Mouse (Mus musculus) limb, embryonic 14.5 days (tissue): ENCODE data around the gene Cggbp1. TPM values are rescaled to one million over a fixed set of nuclear protein-coding genes. Genes with fewer than 3 reads are reported as not detected.

ENCODE experiments used
- ATAC-seq: fragments of 200-750 bp; cut with Nextera tagmentation; 2 replicates; pipeline ENCODE4 v1.8.0; 2017; ENCODE audit warnings: low read depth, moderate number of reproducible peaks, moderate TSS enrichment; ENCODE audit not compliant: low FRiP score
- DNase-seq: peaks from one replicate; pipeline ENCODE4 v3.0.0-alpha.2; 2015; ENCODE audit warnings: low spot score
- H3K27ac ChIP-seq: fragments of 300-500 bp; sonication (generic); replicated peaks from 2 replicates; pipeline ENCODE4 v1.5.1; 2014; ENCODE audit warnings: low read depth, mild to moderate bottlenecking, low read length, moderate library complexity, mixed read lengths
- H3K27me3 ChIP-seq: fragments of 300-500 bp; sonication (generic); 2 replicates; pipeline ENCODE4 v1.6.1; 2014; ENCODE audit warnings: low read length, mixed read lengths; ENCODE audit not compliant: control insufficient read depth, insufficient read depth
- H3K36me3 ChIP-seq: fragments of 300-500 bp; sonication (generic); 2 replicates; pipeline ENCODE4 v1.6.1; 2014; ENCODE audit warnings: mild to moderate bottlenecking, low read length, moderate library complexity, mixed read lengths; ENCODE audit not compliant: control insufficient read depth, insufficient read depth
- H3K4me1 ChIP-seq: fragments of 300-500 bp; sonication (generic); 2 replicates; pipeline ENCODE4 v1.6.1; 2014; ENCODE audit warnings: antibody characterized with exemption, low read length, mixed read lengths; ENCODE audit not compliant: control insufficient read depth, insufficient read depth
- H3K4me2 ChIP-seq: fragments of 300-500 bp; sonication (generic); replicated peaks from 2 replicates; pipeline ENCODE4 v1.6.1; 2014; ENCODE audit warnings: low read depth, mild to moderate bottlenecking, low read length, moderate library complexity; ENCODE audit not compliant: severe bottlenecking
- H3K4me3 ChIP-seq: fragments of 300-500 bp; sonication (generic); replicated peaks from 2 replicates; pipeline ENCODE4 v1.5.1; 2014; ENCODE audit warnings: low read length
- H3K9ac ChIP-seq: fragments of 300-500 bp; sonication (generic); 2 replicates; pipeline ENCODE4 v1.6.1; 2014; ENCODE audit warnings: mild to moderate bottlenecking, low read depth, low read length, moderate library complexity; ENCODE audit not compliant: severe bottlenecking
- H3K9me3 ChIP-seq: fragments of 300-500 bp; sonication (generic); 2 replicates; pipeline ENCODE4 v1.6.1; 2016; ENCODE audit warnings: low read length; ENCODE audit not compliant: control insufficient read depth
- POLR2A ChIP-seq: fragments of 200-500 bp; IDR thresholded peaks from 2 replicates; pipeline ENCODE4 v1.8.0; 2012; ENCODE audit warnings: inconsistent platforms, mild to moderate bottlenecking, moderate library complexity, borderline replicate concordance; ENCODE audit not compliant: insufficient read depth, insufficient read length; ENCODE audit errors: extremely low read depth
- WGBS: fragments of 180-500 bp; shearing (Covaris S2); extraction: QIAGEN DNeasy Blood & Tissue Kit; methylation state at CpG from one replicate; pipeline ENCODE4 v1.1.7; 2014; 5-methylcytosine and 5-hydroxymethylcytosine counted together
- polyA plus RNA-seq, 2 experiments: library from polyadenylated mRNA; depleted of rRNA in 1 of 2; stranded (reverse) in 1 of 2; unstranded in 1 of 2; fragments of >200 nt; fragmentation: Nextera tagmentation in 1 of 2; extraction: Ambion mirVana in 1 of 2; gene quantifications; 2 replicates each; pipeline versions ENCODE4 v1.2.1 to v1.2.3; 2012 to 2014

Gene Cggbp1
- polyA plus RNA-seq, 2 experiments: 48.4 to 102 TPM

DNA sequence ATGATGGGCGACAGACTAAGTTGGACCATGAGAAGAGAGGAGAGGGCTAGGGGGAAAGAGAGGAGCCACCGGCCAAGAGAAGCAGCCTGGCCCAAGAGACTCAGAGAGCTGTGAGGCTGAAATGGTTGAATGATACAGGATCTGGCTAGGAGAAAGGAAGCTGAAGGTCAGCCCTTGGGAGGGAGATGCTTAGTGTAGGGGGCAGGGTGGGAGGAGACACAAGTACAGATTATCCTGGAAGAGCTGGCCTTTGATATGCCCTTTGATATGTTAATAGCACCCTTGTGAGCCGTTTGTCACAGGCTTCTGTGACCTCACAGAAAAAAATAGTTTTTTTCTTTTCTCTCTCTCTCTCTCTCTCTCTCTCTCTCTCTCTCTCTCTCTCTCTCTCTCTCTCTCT, 33.3 kb downstream of the Cggbp1 start:
- no peaks in the 10 kb centered on the region for H3K4me1 ChIP-seq
- H3K4me2 ChIP-seq: no peak overlapping the region
- H3K9ac ChIP-seq: no peak overlapping the region
- no peaks in the 10 kb centered on the region for H3K9me3 ChIP-seq
- no peak for DNase-seq
- ATAC-seq: no peak
- no peak for TF ChIP-seq POLR2A
- no peak overlapping the region for H3K4me3 ChIP-seq
- no peak overlapping the region for H3K27ac ChIP-seq
- 29% methylated on average over 3 of the region's 3 CpGs for WGBS
- H3K36me3 ChIP-seq: no peaks in the 10 kb centered on the region
- H3K27me3 ChIP-seq: no peaks in the 10 kb centered on the region

- WGBS: 44% methylated on average over 4 of the region's 4 CpGs
Measured at GRCm38 (mm10) chr16:64885547-64885946, 33.8 kb downstream of the Cggbp1 start.

DNA sequence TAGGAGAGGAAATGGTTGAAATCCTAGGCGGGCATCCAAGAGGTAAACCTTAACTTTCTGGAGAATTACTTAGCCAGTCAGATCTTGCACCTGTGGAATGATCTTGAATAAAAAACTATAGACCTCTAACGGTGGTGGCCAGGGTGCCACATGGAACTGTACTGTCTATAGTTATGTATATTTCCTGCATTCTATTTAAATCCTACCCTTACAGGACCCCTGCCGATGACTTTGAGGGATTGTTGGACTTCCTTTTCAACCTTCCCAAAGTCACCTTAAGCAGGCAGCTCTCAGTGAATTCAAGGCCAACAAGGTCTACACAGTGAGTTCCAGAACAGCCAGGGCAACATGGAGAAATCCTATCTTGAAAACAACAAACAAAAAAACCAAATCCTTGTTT, 37.7 kb downstream of the Cggbp1 start:
- H3K9me3 ChIP-seq: no peaks in the 10 kb centered on the region
- H3K27ac ChIP-seq: no peak overlapping the region
- H3K4me3 ChIP-seq: no peak overlapping the region
- H3K36me3 ChIP-seq: no peaks in the 10 kb centered on the region
- no peak overlapping the region for H3K4me2 ChIP-seq
- 87% methylated on average over 3 of the region's 3 CpGs for WGBS
- no peak for TF ChIP-seq POLR2A
- no peak overlapping the region for H3K9ac ChIP-seq
- no peak for DNase-seq
- no peaks in the 10 kb centered on the region for H3K4me1 ChIP-seq
- ATAC-seq: no peak
- H3K27me3 ChIP-seq: no peaks in the 10 kb centered on the region

More at GRCm38 (mm10) chr16:64885547-64885946, 33.8 kb downstream of the Cggbp1 start:
- Histone ChIP-seq H3K27ac (no peak overlapping the region), H3K9ac (no peak overlapping the region), H3K36me3 (no peaks in the 10 kb centered on the region), H3K4me1 (no peaks in the 10 kb centered on the region), H3K9me3 (no peaks in the 10 kb centered on the region), H3K4me3 (no peak overlapping the region), H3K27me3 (no peaks in the 10 kb centered on the region), H3K4me2 (no peak overlapping the region)
- ATAC-seq: no peak
- TF ChIP-seq POLR2A: no peak
- DNase-seq: no peak

GRCm38 (mm10) chr16:64899084-64899483, 47.3 kb downstream of the Cggbp1 start:
- Histone ChIP-seq H3K27ac (no peak overlapping the region), H3K9ac (no peak overlapping the region), H3K4me2 (no peak overlapping the region), H3K9me3 (no peaks in the 10 kb centered on the region), H3K4me3 (no peak overlapping the region), H3K36me3 (no peaks in the 10 kb centered on the region), H3K4me1 (no peaks in the 10 kb centered on the region), H3K27me3 (no peaks in the 10 kb centered on the region)
- no peak for TF ChIP-seq POLR2A
- whole genome bisulfite sequencing: 70% methylated on average over 2 of the region's 2 CpGs
- ATAC-seq (no peak), DNase-seq (no peak)

DNA sequence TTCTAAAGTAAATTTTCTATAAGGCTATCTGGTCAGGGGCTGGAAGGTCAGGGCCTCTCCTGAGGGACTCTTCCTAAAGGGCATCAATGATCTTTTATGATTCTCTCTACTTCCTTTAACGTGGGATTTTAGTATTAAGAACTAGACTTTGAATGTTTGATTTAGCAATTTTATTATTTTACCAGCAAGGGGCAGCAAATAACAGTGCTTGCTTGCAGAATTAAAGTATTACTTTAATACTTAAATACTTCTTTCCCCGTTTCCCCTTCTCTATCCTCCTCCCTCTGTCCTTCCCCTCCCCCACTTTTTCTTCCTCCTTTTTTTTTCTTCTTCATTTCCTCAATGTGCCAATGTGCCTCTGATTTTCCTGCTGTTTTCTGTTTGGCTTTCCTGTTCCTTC, 51.5 kb downstream of the Cggbp1 start:
- ATAC-seq (no peak), DNase-seq (peak; percentile 37)
- Histone ChIP-seq H3K9me3 (no peaks in the 10 kb centered on the region), H3K27me3 (no peaks in the 10 kb centered on the region), H3K4me3 (no peak overlapping the region), H3K27ac (no peak overlapping the region), H3K36me3 (no peaks in the 10 kb centered on the region), H3K4me2 (no peak overlapping the region), H3K9ac (no peak overlapping the region), H3K4me1 (no peaks in the 10 kb centered on the region)
- TF ChIP-seq POLR2A: no peak
- 30% methylated on average over 2 of the region's 2 CpGs for WGBS

DNA sequence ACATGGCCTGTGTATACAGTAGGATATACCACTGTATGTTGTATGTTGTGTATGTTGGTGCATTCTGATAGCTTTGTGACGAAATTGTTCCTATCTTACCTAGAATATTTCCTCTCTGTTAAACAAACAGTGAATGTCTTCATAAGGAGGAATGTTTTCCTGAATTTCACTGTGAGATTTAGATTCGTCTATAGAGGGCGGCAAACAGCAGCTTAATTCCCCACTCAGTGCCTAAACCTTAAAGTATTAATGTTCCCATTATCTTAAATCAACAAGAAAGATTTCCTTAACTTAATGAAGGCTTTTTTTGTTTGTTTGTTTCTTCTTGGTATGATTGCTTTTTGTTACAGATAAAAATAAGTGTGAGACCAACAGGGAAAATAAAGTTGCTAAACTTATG, 55.3 kb downstream of the Cggbp1 start:
- Histone ChIP-seq H3K4me1 (no peaks in the 10 kb centered on the region), H3K36me3 (no peaks in the 10 kb centered on the region), H3K27ac (no peak overlapping the region), H3K9ac (no peak overlapping the region), H3K4me2 (no peak overlapping the region), H3K4me3 (no peak overlapping the region), H3K9me3 (no peaks in the 10 kb centered on the region), H3K27me3 (no peaks in the 10 kb centered on the region)
- 39% methylated on average over 3 of the region's 3 CpGs for WGBS
- TF ChIP-seq POLR2A: no peak
- DNase-seq (no peak), ATAC-seq (no peak)
